Mouse (Mus musculus) C3H10T1/2 (cell line): ENCODE data around the gene Dhrs7. TPM values are rescaled to one million over a fixed set of nuclear protein-coding genes. Genes with fewer than 3 reads are reported as not detected.

Experiments used
- polyA plus RNA-seq, 2 experiments: library from polyadenylated mRNA; unstranded; fragments of >200 nt; fragmentation: generic; extraction: Trizol; gene quantifications; one replicate each; pipeline ENCODE4 v1.2.1; 2012; ENCODE audit warnings: missing spikeins in 2 of 2

Dhrs7 gene
- polyA plus RNA-seq, result 10 to 100 TPM in 1 of 2 experiments, 1 to 10 TPM in 1; 9.0 to 54.1 TPM

DNA sequence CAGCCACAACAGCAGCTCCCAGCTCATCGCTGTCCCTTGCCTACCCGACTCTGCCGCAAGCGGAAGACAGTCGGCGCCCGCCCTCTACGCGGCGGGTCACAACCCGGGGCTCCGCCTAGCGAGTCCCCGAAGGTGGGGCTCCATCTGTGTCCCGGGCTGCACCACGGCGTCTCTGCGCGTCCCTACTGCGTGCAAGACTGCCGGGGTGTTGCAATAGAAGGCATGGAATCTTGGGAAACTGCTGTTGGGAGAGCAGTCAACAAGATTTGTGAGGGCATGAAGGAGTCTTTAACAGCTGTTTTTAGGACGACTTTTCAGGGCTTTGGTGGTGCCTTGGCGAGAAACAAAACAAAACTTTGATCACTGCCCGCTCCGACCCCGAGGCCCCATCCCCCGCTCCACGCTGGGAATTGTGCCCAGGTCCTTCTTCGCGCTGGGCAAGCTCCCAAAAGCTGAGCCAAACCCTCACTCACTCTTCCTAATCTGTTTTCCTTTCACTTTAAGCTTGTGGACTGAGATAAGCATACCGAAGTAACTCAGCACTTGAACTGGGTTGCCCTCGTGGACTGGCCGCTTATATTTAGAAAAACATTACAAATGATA lies at the start of gene Dhrs7:
Gene Dhrs7, minus strand, starts transcription at position 175 of the 603 bp plus-strand sequence.

DNA sequence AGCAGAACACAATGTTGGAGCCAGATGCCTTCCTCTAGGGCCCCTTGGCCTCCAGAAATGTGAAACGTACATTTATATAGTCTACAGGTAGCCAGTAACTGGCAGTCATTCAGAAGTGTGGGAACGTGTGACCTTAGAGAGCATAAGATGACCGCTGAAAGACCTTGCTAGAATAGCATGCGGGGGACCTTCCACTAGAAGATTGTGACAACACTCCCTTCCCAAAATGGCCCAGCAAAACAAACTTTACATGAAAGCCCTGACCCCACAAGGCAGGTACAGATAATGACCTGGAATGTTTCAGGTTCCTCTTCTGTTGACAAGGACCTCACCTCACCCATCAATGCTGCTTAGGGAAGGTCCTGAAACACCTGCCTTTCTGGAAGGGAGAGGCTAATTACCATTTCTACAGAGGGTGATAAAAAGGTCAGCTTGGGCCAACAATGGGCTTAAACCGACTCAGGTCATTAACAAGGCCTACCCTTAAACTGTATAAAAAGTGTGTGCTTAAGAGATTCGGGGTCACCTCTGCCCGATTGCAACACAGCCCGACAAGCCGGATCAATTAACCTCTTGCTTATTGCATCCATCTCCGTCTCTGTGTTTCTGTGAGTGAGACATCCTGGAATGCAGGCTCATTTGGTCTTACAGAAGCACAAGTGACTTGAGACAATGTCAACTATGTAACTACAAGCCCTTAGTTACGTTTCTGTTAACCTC lies 14.9 kb downstream of the Dhrs7 start, which contains the start of gene Gm4756:
Gene Gm4756, minus strand, starts transcription at position 51 of the 720 bp plus-strand sequence.

Other genes starting within 250 kb of the Dhrs7 start
- gene Lrrc9, start 223.0 kb downstream of the Dhrs7 start, polyA plus RNA-seq, result not detected
- gene Pcnx4, start 128.5 kb downstream of the Dhrs7 start, polyA plus RNA-seq, result 1 to 10 TPM; 1.6 to 3.6 TPM
- not detected for gene Gm4756, start 15.2 kb downstream of the Dhrs7 start, polyA plus RNA-seq
- gene Ppm1a, start 92.5 kb upstream of the Dhrs7 start, polyA plus RNA-seq, result 10 to 100 TPM; 13.4 to 66.0 TPM